Mouse (Mus musculus) inflammation-experienced regulatory T-cells (primary cell): Measurements from ENCODE around the gene Drap1. TPM values are rescaled to one million over a fixed set of nuclear protein-coding genes. Genes with fewer than 3 reads are reported as not detected.

Source experiments
- polyA plus RNA-seq, 2 experiments: library from polyadenylated mRNA; unstranded; fragments of 100-300 nt; shearing (Covaris generic); gene quantifications; one replicate each; pipeline ENCODE4 v1.2.1; 2017

Drap1 gene
- polyA plus RNA-seq: 100 to 1,000 TPM; 196 to 206 TPM

GRCm38 (mm10) chr19:5424782-5425741, at the start of gene Drap1, which contains the start of gene AI837181:
Gene Drap1 (minus strand): TSS chr19:5424979.
Gene AI837181 (plus strand): TSS chr19:5425144.

GRCm38 (mm10) chr19:5473720-5474119, 48.9 kb upstream of the Drap1 start, which contains the start of gene Efemp2:
Gene Efemp2 (plus strand): TSS chr19:5473954.

GRCm38 (mm10) chr19:5468374-5468773, 43.6 kb upstream of the Drap1 start, which contains the start of gene Ctsw:
Gene Ctsw (minus strand): TSS chr19:5468507.

GRCm38 (mm10) chr19:5460465-5460911, 35.7 kb upstream of the Drap1 start, which contains the start of gene Fibp:
Gene Fibp (plus strand): TSS chr19:5460615.

GRCm38 (mm10) chr19:5457746-5458442, 33.1 kb upstream of the Drap1 start, which contains the start of gene Ccdc85b:
Gene Ccdc85b (minus strand): TSS chr19:5457894.

GRCm38 (mm10) chr19:5447515-5448353, 23.0 kb upstream of the Drap1 start, which contains the start of gene Fosl1:
Gene Fosl1 (plus strand): TSS chr19:5447547.

DNA sequence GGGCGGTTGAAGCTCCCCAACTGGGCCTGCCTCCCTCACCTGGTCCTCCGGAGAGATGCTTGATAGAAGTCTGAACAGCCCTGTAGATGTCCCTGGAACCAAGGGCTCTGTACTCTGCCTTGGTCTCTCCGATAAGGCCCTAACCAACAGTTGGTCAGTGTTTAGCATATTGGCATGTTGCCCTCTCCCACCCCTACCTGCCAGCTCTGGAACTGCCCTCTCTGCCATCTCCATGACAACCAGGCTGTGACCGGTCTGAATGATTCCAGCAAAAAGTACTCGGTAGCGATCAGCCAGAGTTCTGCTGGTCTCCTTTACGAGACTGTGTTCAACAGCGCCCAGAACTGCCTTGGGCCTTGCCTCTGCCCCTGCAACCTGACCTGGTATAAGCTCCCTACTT, 22.5 kb downstream of the Drap1 start, which contains the start of gene Tsga10ip:
Gene Tsga10ip, minus strand, starts transcription at position 234 of the 400 bp plus-strand sequence.

DNA sequence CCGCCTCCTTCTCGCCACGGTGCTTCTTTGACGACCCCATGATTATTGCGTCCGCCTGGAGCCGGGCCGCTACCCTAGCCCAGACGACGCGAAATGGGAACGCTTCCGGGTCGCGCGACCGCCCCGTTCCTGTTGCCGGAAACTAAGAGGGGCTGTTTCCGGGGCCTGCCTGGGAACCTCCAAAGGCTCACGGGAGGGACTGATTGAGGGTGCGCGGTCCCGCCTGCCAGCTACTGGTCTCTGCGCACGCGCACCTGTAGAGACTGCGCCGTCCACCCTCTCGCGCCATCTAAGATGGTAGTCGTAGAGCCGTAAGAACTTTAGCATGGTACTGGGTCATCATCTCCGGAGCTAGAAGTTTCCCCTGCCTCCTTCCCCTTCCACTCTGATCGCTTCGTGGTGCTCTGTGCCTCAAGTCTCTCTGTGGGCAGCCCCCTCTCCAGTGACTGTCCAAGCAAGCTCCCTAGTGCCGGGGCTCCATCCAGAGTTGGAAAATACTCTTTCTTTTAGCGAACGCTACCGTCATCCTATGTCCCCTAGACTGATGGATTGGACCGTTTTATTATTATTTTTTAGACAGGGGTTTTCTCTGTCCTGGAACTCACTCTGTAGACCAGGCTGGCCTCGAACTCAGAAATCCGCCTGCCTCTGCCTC, 36.1 kb downstream of the Drap1 start, which contains the start of gene Sart1:
Gene Sart1, minus strand, starts transcription at position 116 of the 655 bp plus-strand sequence.

Other genes with a start within 250 kb of the Drap1 start
- 100 to 1,000 TPM; 106 to 118 TPM for gene Pacs1, start 151.9 kb downstream of the Drap1 start, polyA plus RNA-seq
- 100 to 1,000 TPM; 329 to 399 TPM for gene Sf3b2, start 129.5 kb downstream of the Drap1 start, polyA plus RNA-seq
- gene Gal3st3, start 126.6 kb downstream of the Drap1 start, polyA plus RNA-seq: under 1 TPM; 0.23 to 0.51 TPM
- gene Catsper1, start 89.2 kb downstream of the Drap1 start, polyA plus RNA-seq: not detected
- gene Cst6, start 75.4 kb downstream of the Drap1 start, polyA plus RNA-seq: 1 to 10 TPM; 1.8 to 3.6 TPM
- gene Eif1ad, start 58.2 kb downstream of the Drap1 start, polyA plus RNA-seq: 10 to 100 TPM; 54.9 to 70.9 TPM
- 100 to 1,000 TPM; 233 to 287 TPM for gene Banf1, start 57.8 kb downstream of the Drap1 start, polyA plus RNA-seq
- gene Sart1, start 36.3 kb downstream of the Drap1 start, polyA plus RNA-seq: 100 to 1,000 TPM; 200 to 224 TPM
- gene Tsga10ip, start 22.5 kb downstream of the Drap1 start, polyA plus RNA-seq: under 1 TPM; 0.61 to 0.80 TPM
- gene AI837181, start 165 bp upstream of the Drap1 start, polyA plus RNA-seq: 10 to 100 TPM; 27.7 to 34.4 TPM
- gene Fosl1, start 22.6 kb upstream of the Drap1 start, polyA plus RNA-seq: 1 to 10 TPM in 1 of 2 experiments, not detected in 1; 2.1 TPM
- 10 to 100 TPM; 11.6 to 13.7 TPM for gene Ccdc85b, start 32.9 kb upstream of the Drap1 start, polyA plus RNA-seq
- gene Fibp, start 35.6 kb upstream of the Drap1 start, polyA plus RNA-seq: 100 to 1,000 TPM; 133 to 135 TPM
- 100 to 1,000 TPM; 127 to 211 TPM for gene Ctsw, start 43.5 kb upstream of the Drap1 start, polyA plus RNA-seq
- gene Efemp2, start 49.0 kb upstream of the Drap1 start, polyA plus RNA-seq: 1 to 10 TPM; 1.1 to 2.2 TPM
- gene Mus81, start 63.4 kb upstream of the Drap1 start, polyA plus RNA-seq: 10 to 100 TPM; 57.6 to 65.5 TPM
- gene Cfl1, start 65.5 kb upstream of the Drap1 start, polyA plus RNA-seq: 1,000 to 10,000 TPM; 3,119 to 3,710 TPM
- gene 1700020D05Rik, start 78.8 kb upstream of the Drap1 start, polyA plus RNA-seq: under 1 TPM; 0.25 to 0.28 TPM
- gene Snx32, start 85.6 kb upstream of the Drap1 start, polyA plus RNA-seq: 10 to 100 TPM; 17.2 to 20.0 TPM
- 1 to 10 TPM in 1 of 2 experiments, under 1 TPM in 1; 0.20 to 4.2 TPM for gene Ovol1, start 135.7 kb upstream of the Drap1 start, polyA plus RNA-seq
- gene Ap5b1, start 143.0 kb upstream of the Drap1 start, polyA plus RNA-seq: 10 to 100 TPM; 16.0 to 19.1 TPM
- 100 to 1,000 TPM; 142 to 162 TPM for gene Rnaseh2c, start 176.9 kb upstream of the Drap1 start, polyA plus RNA-seq
- gene Kat5, start 185.3 kb upstream of the Drap1 start, polyA plus RNA-seq: 10 to 100 TPM; 45.4 to 62.9 TPM
- gene Rela, start 212.5 kb upstream of the Drap1 start, polyA plus RNA-seq: 100 to 1,000 TPM; 169 to 173 TPM
- 100 to 1,000 TPM; 213 to 259 TPM for gene Sipa1, start 238.7 kb upstream of the Drap1 start, polyA plus RNA-seq